Comparison of ENCODE assay signal across 8 mouse cellular contexts in genomic region chr9:57147205-57148143, GRCm38 (mm10). TPM values are rescaled to one million over a fixed set of nuclear protein-coding genes. Genes with fewer than 3 reads are reported as not detected.
DNase-seq lines count a peak whose midpoint lies in the region; ATAC-seq and TF ChIP-seq lines count a peak whose summit lies in the region.

No protein-coding gene starts in this region.

- WGBS in lung, embryonic 16.5 days = 6% methylated on average over 19 of the region's 19 CpGs
- 8% methylated on average over 19 of the region's 19 CpGs for WGBS in forebrain, embryonic 16.5 days
- 8% methylated on average over 19 of the region's 19 CpGs for WGBS in limb, embryonic 11.5 days
- 9% methylated on average over 19 of the region's 19 CpGs for WGBS in neural tube, embryonic 15.5 days

- peak overlapping the region; percentile 59 for H3K4me3 ChIP-seq in lung, embryonic 16.5 days (ENCODE audit: low read length)
- peak overlapping the region; percentile 54 for H3K4me3 ChIP-seq in forebrain, embryonic 16.5 days (replicated peaks; ENCODE audit: low read length)
- peak overlapping the region; percentile 50 for H3K4me3 ChIP-seq in limb, embryonic 11.5 days (ENCODE audit: low read depth, low read length)
- peak overlapping the region; percentile 51 for H3K4me3 ChIP-seq in neural tube, embryonic 15.5 days (replicated peaks)

- peak overlapping the region; percentile 86 for H3K4me2 ChIP-seq in lung, embryonic 16.5 days (ENCODE audit: low read depth, low read length)
- peak overlapping the region; percentile 83 for H3K4me2 ChIP-seq in forebrain, embryonic 16.5 days (ENCODE audit: low read length)
- peak overlapping the region; percentile 85 for H3K4me2 ChIP-seq in limb, embryonic 11.5 days (ENCODE audit: low read depth, severe bottlenecking)
- H3K4me2 ChIP-seq in neural tube, embryonic 15.5 days = peak overlapping the region; percentile 72

- peaks cover 6% of the 10 kb centered on the region; the same call in 1 of the 2 replicates for H3K4me1 ChIP-seq in lung, embryonic 16.5 days (replicated peaks; ENCODE audit: control insufficient read depth, insufficient read depth, low read length)
- peaks cover 16% of the 10 kb centered on the region for H3K4me1 ChIP-seq in forebrain, embryonic 16.5 days (replicated peaks; ENCODE audit: control insufficient read depth, insufficient read depth, low read length)
- H3K4me1 ChIP-seq in limb, embryonic 11.5 days (ENCODE audit: control insufficient read depth, insufficient read depth, low read length) = peaks cover 5% of the 10 kb centered on the region
- H3K4me1 ChIP-seq in neural tube, embryonic 15.5 days = peaks cover 27% of the 10 kb centered on the region

- H3K36me3 ChIP-seq in lung, embryonic 16.5 days (ENCODE audit: control insufficient read depth, insufficient read depth, low read length) = peaks cover under 1% of the 10 kb centered on the region; the same call in 1 of the 2 replicates
- no peaks in the 10 kb centered on the region for H3K36me3 ChIP-seq in forebrain, embryonic 16.5 days (ENCODE audit: control insufficient read depth, insufficient read depth)
- H3K36me3 ChIP-seq in limb, embryonic 11.5 days (ENCODE audit: control insufficient read depth, insufficient read depth, low read length) = no peaks in the 10 kb centered on the region
- H3K36me3 ChIP-seq in neural tube, embryonic 15.5 days = peaks cover 19% of the 10 kb centered on the region

- TF ChIP-seq CTCF in brain, embryonic 14.5 days (IDR thresholded peaks at IDR 0.05; ENCODE audit: borderline replicate concordance, extremely low read depth, insufficient read depth, insufficient read length) = no peak

- no peaks in the 10 kb centered on the region for H3K9me3 ChIP-seq in lung, embryonic 16.5 days (ENCODE audit: control insufficient read depth, low read length)
- H3K9me3 ChIP-seq in forebrain, embryonic 16.5 days (ENCODE audit: control insufficient read depth, low read length) = no peaks in the 10 kb centered on the region
- H3K9me3 ChIP-seq in limb, embryonic 11.5 days (ENCODE audit: control insufficient read depth, low read length) = no peaks in the 10 kb centered on the region
- H3K9me3 ChIP-seq in neural tube, embryonic 15.5 days (replicated peaks) = no peaks in the 10 kb centered on the region

- peak; percentile 52 for ATAC-seq in lung, embryonic 16.5 days (ENCODE audit: low read depth)
- peak; percentile 60 for ATAC-seq in forebrain, embryonic 16.5 days
- no peak for ATAC-seq in limb, embryonic 11.5 days (ENCODE audit: insufficient number of reproducible peaks, low FRiP score, low TSS enrichment, low read depth)
- peak; percentile 46 for ATAC-seq in neural tube, embryonic 15.5 days (ENCODE audit: low FRiP score)

- H3K27ac ChIP-seq in lung, embryonic 16.5 days (ENCODE audit: low read length) = peak overlapping the region; percentile 92
- H3K27ac ChIP-seq in forebrain, embryonic 16.5 days (ENCODE audit: low read length) = peak overlapping the region; percentile 65
- peak overlapping the region; percentile 76 for H3K27ac ChIP-seq in limb, embryonic 11.5 days (replicated peaks; ENCODE audit: low read depth, low read length)
- peak overlapping the region; percentile 90 for H3K27ac ChIP-seq in neural tube, embryonic 15.5 days (replicated peaks)

- TF ChIP-seq POLR2A in brain, embryonic 14.5 days (IDR thresholded peaks at IDR 0.05; ENCODE audit: borderline replicate concordance, extremely low read depth, insufficient read depth, insufficient read length, poor library complexity, severe bottlenecking) = 0 out of 2 replicates have a peak, but pooled peaks have one; percentile 4

- no peaks in the 10 kb centered on the region for H3K27me3 ChIP-seq in lung, embryonic 16.5 days (ENCODE audit: control insufficient read depth, insufficient read depth, low read depth, low read length)
- no peaks in the 10 kb centered on the region for H3K27me3 ChIP-seq in forebrain, embryonic 16.5 days (replicated peaks; ENCODE audit: control insufficient read depth, insufficient read depth, low read length)
- no peaks in the 10 kb centered on the region for H3K27me3 ChIP-seq in limb, embryonic 11.5 days (ENCODE audit: control insufficient read depth, insufficient read depth, low read length)
- H3K27me3 ChIP-seq in neural tube, embryonic 15.5 days (replicated peaks) = no peaks in the 10 kb centered on the region

- H3K9ac ChIP-seq in lung, embryonic 16.5 days (ENCODE audit: low read length) = peak overlapping the region; percentile 84
- peak overlapping the region; percentile 74 for H3K9ac ChIP-seq in forebrain, embryonic 16.5 days (replicated peaks; ENCODE audit: low read depth, low read length)
- peak overlapping the region; percentile 75 for H3K9ac ChIP-seq in limb, embryonic 11.5 days (ENCODE audit: low read length)
- peak overlapping the region; percentile 65 for H3K9ac ChIP-seq in neural tube, embryonic 15.5 days (replicated peaks)

- no peak for DNase-seq in lung, postnatal 25 days (ENCODE audit: low spot score)
- no peak for DNase-seq in brain, embryonic 14.5 days (ENCODE audit: low read depth)
- no peak for DNase-seq in limb, embryonic 11.5 days (ENCODE audit: low spot score)
- no peak for DNase-seq in ovary, postnatal 36 days (ENCODE audit: low spot score)
- no peak for DNase-seq in ovary, adult 18-20 months (ENCODE audit: low spot score)

RNA-seq across cellular contexts. Expression of gene Neil1, which starts 0.6 kb away (rescaled TPM):
- polyA plus RNA-seq in lung, embryonic 16.5 days (2015; fragmentation: Nextera tagmentation; extraction: Ambion mirVana) = 8.8 and 9.3 TPM in 2 replicates
- 12.7 and 16.0 TPM in 2 replicates for polyA plus RNA-seq in brain, embryonic 14.5 days (2012; rRNA removed)
- polyA plus RNA-seq in forebrain, embryonic 16.5 days (2015; fragmentation: Nextera tagmentation; extraction: Ambion mirVana) = 7.5 and 10.6 TPM in 2 replicates
- 6.1 and 6.2 TPM in 2 replicates for polyA plus RNA-seq in limb, embryonic 11.5 days (2014; fragmentation: Nextera tagmentation; extraction: Ambion mirVana)
- 10.4 and 10.5 TPM in 2 replicates for polyA plus RNA-seq in neural tube, embryonic 15.5 days (2015; fragmentation: Nextera tagmentation; extraction: Ambion mirVana)

RNA-seq across cellular contexts. Expression of gene Commd4, which starts 10.7 kb away (rescaled TPM):
- 96.0 and 106 TPM in 2 replicates for polyA plus RNA-seq in lung, embryonic 16.5 days (2015; fragmentation: Nextera tagmentation; extraction: Ambion mirVana)
- polyA plus RNA-seq in brain, embryonic 14.5 days (2012; rRNA removed) = 174 and 315 TPM in 2 replicates
- polyA plus RNA-seq in forebrain, embryonic 16.5 days (2015; fragmentation: Nextera tagmentation; extraction: Ambion mirVana) = 185 and 213 TPM in 2 replicates
- polyA plus RNA-seq in limb, embryonic 11.5 days (2014; fragmentation: Nextera tagmentation; extraction: Ambion mirVana) = 79.8 and 82.8 TPM in 2 replicates
- 155 and 178 TPM in 2 replicates for polyA plus RNA-seq in neural tube, embryonic 15.5 days (2015; fragmentation: Nextera tagmentation; extraction: Ambion mirVana)

RNA-seq across cellular contexts. Expression of gene Man2c1, which starts 17.0 kb away (rescaled TPM):
- polyA plus RNA-seq in lung, embryonic 16.5 days (2015; fragmentation: Nextera tagmentation; extraction: Ambion mirVana) = 65.0 and 74.5 TPM in 2 replicates
- 204 and 254 TPM in 2 replicates for polyA plus RNA-seq in brain, embryonic 14.5 days (2012; rRNA removed)
- polyA plus RNA-seq in forebrain, embryonic 16.5 days (2015; fragmentation: Nextera tagmentation; extraction: Ambion mirVana) = 66.4 and 95.4 TPM in 2 replicates
- polyA plus RNA-seq in limb, embryonic 11.5 days (2014; fragmentation: Nextera tagmentation; extraction: Ambion mirVana) = 20.1 and 24.8 TPM in 2 replicates
- polyA plus RNA-seq in neural tube, embryonic 15.5 days (2015; fragmentation: Nextera tagmentation; extraction: Ambion mirVana) = 87.0 and 99.7 TPM in 2 replicates
